Mouse (Mus musculus) midbrain, embryonic 11.5 days (tissue): Measurements from ENCODE around the gene Usp21. TPM values are rescaled to one million over a fixed set of nuclear protein-coding genes. Genes with fewer than 3 reads are reported as not detected.

Experiments
- ATAC-seq: fragments of 200-750 bp; cut with Nextera tagmentation; 2 replicates; pipeline ENCODE4 v1.8.0; 2017; ENCODE audit warnings: moderate TSS enrichment, moderate library complexity; ENCODE audit not compliant: low FRiP score
- DNase-seq: peaks from one replicate; pipeline ENCODE4 v3.0.0; 2015; ENCODE audit warnings: low spot score; ENCODE audit errors: missing footprints
- H3K27ac ChIP-seq: fragments of 300-500 bp; sonication (generic); 2 replicates; pipeline ENCODE4 v1.5.1; 2014; ENCODE audit warnings: low read depth, low read length
- H3K27me3 ChIP-seq: fragments of 300-500 bp; sonication (generic); 2 replicates; pipeline ENCODE4 v1.6.1; 2014; ENCODE audit warnings: mild to moderate bottlenecking, low read length, moderate library complexity, mixed read lengths; ENCODE audit not compliant: control insufficient read depth, insufficient read depth
- H3K36me3 ChIP-seq: fragments of 300-500 bp; sonication (generic); 2 replicates; pipeline ENCODE4 v1.6.1; 2014; ENCODE audit warnings: mild to moderate bottlenecking, low read length, moderate library complexity, mixed read lengths; ENCODE audit not compliant: control insufficient read depth, insufficient read depth
- H3K4me1 ChIP-seq: fragments of 300-500 bp; sonication (generic); 2 replicates; pipeline ENCODE4 v1.6.1; 2014; ENCODE audit warnings: low read length; ENCODE audit not compliant: control insufficient read depth, insufficient read depth
- H3K4me2 ChIP-seq: fragments of 300-500 bp; sonication (generic); 2 replicates; pipeline ENCODE4 v1.6.1; 2014; ENCODE audit warnings: mild to moderate bottlenecking, moderate library complexity
- H3K4me3 ChIP-seq: fragments of 300-500 bp; sonication (generic); 2 replicates; pipeline ENCODE4 v1.5.1; 2014; ENCODE audit warnings: low read depth, low read length
- H3K9ac ChIP-seq: fragments of 300-500 bp; sonication (generic); 2 replicates; pipeline ENCODE4 v1.6.1; 2014; ENCODE audit warnings: low read length
- H3K9me3 ChIP-seq: fragments of 300-500 bp; sonication (generic); 2 replicates; pipeline ENCODE4 v1.6.1; 2016; ENCODE audit warnings: low read length; ENCODE audit not compliant: control insufficient read depth
- WGBS: fragments of 180-500 bp; shearing (Covaris S2); extraction: QIAGEN DNeasy Blood & Tissue Kit; methylation state at CpG from one replicate; pipeline ENCODE4 v1.1.7; 2014; 5-methylcytosine and 5-hydroxymethylcytosine counted together
- polyA plus RNA-seq: library from polyadenylated mRNA; unstranded; fragments of >200 nt; fragmentation: Nextera tagmentation; extraction: Ambion mirVana; gene quantifications from 2 replicates; pipeline ENCODE4 v1.2.1, GENCODE M21; 2014

Gene Usp21
- polyA plus RNA-seq, 1 experiment from 2014 or later: 88.6 TPM

- ATAC-seq: no peak
- no peak within 1 kb of the TSS for H3K27ac ChIP-seq
- DNase-seq: no peak
- H3K27me3 ChIP-seq: no peaks in the 10 kb centered on the region
- no peaks in the 10 kb centered on the region for H3K9me3 ChIP-seq
- H3K9ac ChIP-seq: no peak within 1 kb of the TSS
- no peak within 1 kb of the TSS for H3K4me2 ChIP-seq
- peaks cover 27% of the 10 kb centered on the region for H3K36me3 ChIP-seq
- H3K4me1 ChIP-seq: peaks cover 9% of the 10 kb centered on the region
- 96% methylated on average over 14 of the region's 14 CpGs for WGBS
- H3K4me3 ChIP-seq: no peak within 1 kb of the TSS
Observed at GRCm38 (mm10) chr1:171234126-171234525, 53.7 kb downstream of the Usp21 start, which contains the start of gene Fcer1g. TSS of gene Fcer1g (minus strand) at chr1:171234365.

- H3K36me3 ChIP-seq: peaks cover 26% of the 10 kb centered on the region
Observed at GRCm38 (mm10) chr1:171232800-171233730, 54.7 kb downstream of the Usp21 start.

GRCm38 (mm10) chr1:171232348-171232747 lies 55.4 kb downstream of the Usp21 start:
- 89% methylated on average over 5 of the region's 5 CpGs for WGBS
- ATAC-seq: no peak
- no peak overlapping the region for H3K4me2 ChIP-seq

More at GRCm38 (mm10) chr1:171232800-171233730, 54.7 kb downstream of the Usp21 start:
- Histone ChIP-seq H3K4me1 (peaks cover 9% of the 10 kb centered on the region), H3K4me2 (no peak overlapping the region), H3K27me3 (no peaks in the 10 kb centered on the region), H3K4me3 (no peak overlapping the region), H3K27ac (no peak overlapping the region), H3K9ac (no peak overlapping the region), H3K9me3 (no peaks in the 10 kb centered on the region)
- DNase-seq (no peak), ATAC-seq (no peak)
- WGBS: 89% methylated on average over 12 of the region's 12 CpGs

More at GRCm38 (mm10) chr1:171232348-171232747, 55.4 kb downstream of the Usp21 start:
- no peak overlapping the region for H3K9ac ChIP-seq
- H3K27ac ChIP-seq: no peak overlapping the region
- DNase-seq: no peak
- H3K27me3 ChIP-seq: no peaks in the 10 kb centered on the region
- peaks cover 21% of the 10 kb centered on the region for H3K36me3 ChIP-seq
- no peaks in the 10 kb centered on the region for H3K9me3 ChIP-seq
- H3K4me1 ChIP-seq: peaks cover 9% of the 10 kb centered on the region
- no peak overlapping the region for H3K4me3 ChIP-seq

Other genes with a start within 250 kb of the Usp21 start
- 8.5 and 8.6 TPM in 2 replicates for gene Fcgr3, start 223.1 kb downstream of the Usp21 start, polyA plus RNA-seq
- 1.7 and 2.4 TPM in 2 replicates for gene Cfap126, start 174.1 kb downstream of the Usp21 start, polyA plus RNA-seq
- 291 and 314 TPM in 2 replicates for gene Sdhc, start 137.4 kb downstream of the Usp21 start, polyA plus RNA-seq
- 0.12 TPM in 2 replicates for gene Mpz, start 137.3 kb downstream of the Usp21 start, polyA plus RNA-seq
- gene Pcp4l1, start 91.7 kb downstream of the Usp21 start, polyA plus RNA-seq: 30.1 and 32.0 TPM in 2 replicates
- gene Nr1i3, start 74.0 kb downstream of the Usp21 start, polyA plus RNA-seq: 0.10 and 0.18 TPM in 2 replicates
- 24.0 and 24.7 TPM in 2 replicates for gene Tomm40l, start 65.5 kb downstream of the Usp21 start, polyA plus RNA-seq
- 2.1 and 3.7 TPM in 2 replicates for gene Apoa2, start 62.9 kb downstream of the Usp21 start, polyA plus RNA-seq
- 25.5 and 27.3 TPM in 2 replicates for gene Fcer1g, start 53.6 kb downstream of the Usp21 start, polyA plus RNA-seq
- gene Adamts4, start 37.6 kb downstream of the Usp21 start, polyA plus RNA-seq: 4.0 and 4.4 TPM in 2 replicates
- gene Ndufs2, start 36.6 kb downstream of the Usp21 start, polyA plus RNA-seq: 232 and 274 TPM in 2 replicates
- gene B4galt3, start 17.7 kb downstream of the Usp21 start, polyA plus RNA-seq: 49.5 and 58.4 TPM in 2 replicates
- 54.1 and 56.3 TPM in 2 replicates for gene Ppox, start 6.8 kb downstream of the Usp21 start, polyA plus RNA-seq
- gene Ufc1, start 7.0 kb upstream of the Usp21 start, polyA plus RNA-seq: 115 and 117 TPM in 2 replicates
- gene Dedd, start 41.2 kb upstream of the Usp21 start, polyA plus RNA-seq: 45.1 and 46.7 TPM in 2 replicates
- gene Nit1, start 57.7 kb upstream of the Usp21 start, polyA plus RNA-seq: 31.9 and 32.7 TPM in 2 replicates
- 64.8 and 69.8 TPM in 2 replicates for gene Pfdn2, start 57.7 kb upstream of the Usp21 start, polyA plus RNA-seq
- gene Klhdc9, start 72.8 kb upstream of the Usp21 start, polyA plus RNA-seq: 1.4 and 2.3 TPM in 2 replicates
- gene Nectin4, start 82.1 kb upstream of the Usp21 start, polyA plus RNA-seq: 0.49 and 0.65 TPM in 2 replicates
- gene Arhgap30, start 101.0 kb upstream of the Usp21 start, polyA plus RNA-seq: 0.38 and 0.57 TPM in 2 replicates
- 152 and 154 TPM in 2 replicates for gene Usf1, start 123.3 kb upstream of the Usp21 start, polyA plus RNA-seq
- gene Tstd1, start 130.9 kb upstream of the Usp21 start, polyA plus RNA-seq: 2.1 and 4.0 TPM in 2 replicates
- 9.9 and 13.1 TPM in 2 replicates for gene F11r, start 149.5 kb upstream of the Usp21 start, polyA plus RNA-seq
- 16.2 and 16.8 TPM in 2 replicates for gene Alyref2, start 215.5 kb upstream of the Usp21 start, polyA plus RNA-seq
- gene Itln1, start 247.3 kb upstream of the Usp21 start, polyA plus RNA-seq: not detected in 2 replicates